In the genomic region with DNA sequence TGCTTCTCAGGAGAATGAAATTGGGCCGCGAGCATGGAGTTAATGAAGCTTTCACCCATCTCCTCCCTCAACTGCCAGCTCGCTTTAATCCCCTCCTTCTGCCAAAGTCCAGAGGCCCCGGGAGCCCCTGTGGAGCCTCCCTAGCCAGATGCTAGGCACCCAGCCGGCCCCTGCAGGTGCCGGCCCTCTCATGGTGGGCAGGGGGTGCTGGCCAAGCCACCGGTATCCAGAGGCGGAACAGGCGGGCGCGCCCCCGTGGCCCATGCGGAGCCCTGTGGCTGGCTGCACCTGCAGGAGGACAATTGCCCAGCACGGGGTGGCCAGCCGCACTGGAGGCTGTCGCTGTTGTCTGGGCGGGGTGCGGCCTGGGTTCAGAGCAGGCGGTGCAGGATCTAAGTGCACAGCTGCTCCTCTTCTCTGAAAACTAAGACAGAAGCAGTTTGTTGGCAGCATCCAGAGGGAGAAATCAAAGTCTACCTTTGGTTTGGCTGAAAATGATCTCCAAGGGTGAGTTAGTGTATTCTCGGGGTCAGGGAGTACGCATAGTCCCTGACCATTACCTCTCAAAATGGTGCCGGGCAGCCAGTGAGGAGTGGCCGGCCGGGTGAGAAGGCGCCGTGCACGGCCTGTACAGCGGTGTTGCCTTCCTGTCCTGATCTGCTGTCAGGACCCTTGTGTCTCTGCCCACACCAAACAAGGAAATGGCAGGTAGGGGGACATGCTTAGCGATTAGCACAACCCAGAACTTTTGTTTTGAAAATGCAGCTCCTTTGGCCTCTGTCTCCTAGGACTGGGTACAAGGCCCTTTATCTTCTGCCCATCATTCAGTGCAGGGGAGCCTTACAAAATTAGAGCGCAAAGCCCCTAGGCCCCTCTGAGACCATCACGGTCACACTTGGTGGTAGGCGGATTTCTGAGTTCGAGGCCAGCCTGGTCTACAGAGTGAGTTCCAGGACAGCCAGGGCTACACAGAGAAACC, we compare ENCODE assay signal across 8 mouse cellular contexts.
DNase-seq lines count a peak whose midpoint lies in the region; ATAC-seq and TF ChIP-seq lines count a peak whose summit lies in the region.

No protein-coding gene starts in this region.

- ATAC-seq in midbrain, embryonic 13.5 days = peak; percentile 57
- no peak for ATAC-seq in inflammation-experienced regulatory T-cells, adult 6 months

- H3K36me3 ChIP-seq in embryonic facial prominence, embryonic 10.5 days (replicated peaks) = no peaks in the 10 kb centered on the region
- no peaks in the 10 kb centered on the region for H3K36me3 ChIP-seq in kidney, adult 2 months (ENCODE audit: control insufficient read depth, insufficient read depth, low read length)
- no peaks in the 10 kb centered on the region for H3K36me3 ChIP-seq in midbrain, embryonic 13.5 days

- peak; percentile 28 for DNase-seq in cerebellum, adult 8-10 months
- no peak for DNase-seq in cerebellum, adult 11-12 months
- DNase-seq in embryonic facial prominence, embryonic 10.5 days (ENCODE audit: low spot score) = peak; percentile 55
- peak; percentile 75 for DNase-seq in kidney, adult 2 months
- no peak for DNase-seq in adrenal gland, adult 18-20 months (ENCODE audit: low spot score in 2 of 2)
- no peak for DNase-seq in gastrocnemius, adult 18-20 months (ENCODE audit: low spot score)

- peaks cover 9% of the 10 kb centered on the region for H3K27me3 ChIP-seq in embryonic facial prominence, embryonic 10.5 days (replicated peaks; ENCODE audit: low read depth, poor library complexity, severe bottlenecking)
- no peaks in the 10 kb centered on the region for H3K27me3 ChIP-seq in kidney, adult 2 months (replicated peaks; ENCODE audit: control insufficient read depth, insufficient read depth, low read length)
- no peaks in the 10 kb centered on the region for H3K27me3 ChIP-seq in midbrain, embryonic 13.5 days

- peak overlapping the region; percentile 86 for H3K27ac ChIP-seq in embryonic facial prominence, embryonic 10.5 days (replicated peaks)
- H3K27ac ChIP-seq in kidney, adult 2 months (ENCODE audit: insufficient read depth, low read depth, low read length) = peak overlapping the region; percentile 83
- peak overlapping the region; percentile 88 for H3K27ac ChIP-seq in midbrain, embryonic 13.5 days

- peak overlapping the region; percentile 55 for H3K4me2 ChIP-seq in midbrain, embryonic 13.5 days (replicated peaks)

- no peak for TF ChIP-seq POLR2A in kidney, adult 2 months (IDR thresholded peaks at IDR 0.05; ENCODE audit: low read depth, low read length)

- peak overlapping the region; percentile 56 for H3K9ac ChIP-seq in midbrain, embryonic 13.5 days (replicated peaks)

- no peaks in the 10 kb centered on the region for H3K9me3 ChIP-seq in embryonic facial prominence, embryonic 10.5 days
- H3K9me3 ChIP-seq in midbrain, embryonic 13.5 days = no peaks in the 10 kb centered on the region

- peaks cover 76% of the 10 kb centered on the region for H3K4me1 ChIP-seq in embryonic facial prominence, embryonic 10.5 days
- H3K4me1 ChIP-seq in kidney, adult 2 months (ENCODE audit: control insufficient read depth, insufficient read depth, low read length) = peaks cover 4% of the 10 kb centered on the region; the same call in 1 of the 2 replicates
- peaks cover 78% of the 10 kb centered on the region for H3K4me1 ChIP-seq in midbrain, embryonic 13.5 days (replicated peaks)

- H3K4me3 ChIP-seq in embryonic facial prominence, embryonic 10.5 days = peak overlapping the region; percentile 46
- H3K4me3 ChIP-seq in kidney, adult 2 months (ENCODE audit: insufficient read depth, low read depth, low read length) = peak overlapping the region; percentile 43
- peak overlapping the region; percentile 25 for H3K4me3 ChIP-seq in midbrain, embryonic 13.5 days (replicated peaks)

- no peak for TF ChIP-seq CTCF in kidney, adult 2 months (conservative IDR thresholded peaks at IDR 0.05; ENCODE audit: insufficient read depth, insufficient read length, low read depth, low read length)

- 26% methylated on average over 33 of the region's 33 CpGs for WGBS in embryonic facial prominence, embryonic 10.5 days
- 51% methylated on average over 33 of the region's 33 CpGs for WGBS in kidney, adult 2 months
- 13% methylated on average over 33 of the region's 33 CpGs for WGBS in midbrain, embryonic 13.5 days

Comparison
In these comparisons a context has a peak if more than half of its experiments do, and no peak if none do; other contexts are left out.
1. DNase-seq: peak in cerebellum, adult 8-10 months (single experiment), embryonic facial prominence, embryonic 10.5 days (single experiment) and kidney, adult 2 months (single experiment); none in cerebellum, adult 11-12 months (single experiment), adrenal gland, adult 18-20 months (0 of 2) and gastrocnemius, adult 18-20 months (single experiment).
2. Peak in every context shown above with its lines, with median percentiles within 50 percentile points of each other: H3K27ac ChIP-seq and H3K4me3 ChIP-seq.